Mouse (Mus musculus) embryonic facial prominence, embryonic 15.5 days (tissue): Measurements from ENCODE around the gene Numa1. TPM values are rescaled to one million over a fixed set of nuclear protein-coding genes. Genes with fewer than 3 reads are reported as not detected.
"Not testable (repeated sequence)": the region's sequence is repeated elsewhere in the genome, so short reads cannot be mapped to it uniquely, and the experiment has no call there.

Source experiments
- ATAC-seq: fragments of 200-750 bp; cut with Nextera tagmentation; 2 replicates; pipeline ENCODE4 v1.8.0; 2017; ENCODE audit warnings: low read depth, moderate TSS enrichment; ENCODE audit not compliant: insufficient number of reproducible peaks, low FRiP score, low TSS enrichment
- H3K27ac ChIP-seq: fragments of 300-500 bp; sonication (generic); replicated peaks from 2 replicates; pipeline ENCODE4 v1.5.1; 2015; ENCODE audit warnings: mild to moderate bottlenecking, inconsistent platforms
- H3K27me3 ChIP-seq: fragments of 300-500 bp; sonication (generic); 2 replicates; pipeline ENCODE4 v1.6.1; 2015; ENCODE audit warnings: inconsistent platforms
- H3K36me3 ChIP-seq: fragments of 300-500 bp; sonication (generic); 2 replicates; pipeline ENCODE4 v1.6.1; 2015; ENCODE audit warnings: mild to moderate bottlenecking, inconsistent platforms
- H3K4me1 ChIP-seq: fragments of 300-500 bp; sonication (generic); 2 replicates; pipeline ENCODE4 v1.6.1; 2015; ENCODE audit warnings: inconsistent platforms
- H3K4me2 ChIP-seq: fragments of 300-500 bp; sonication (generic); replicated peaks from 2 replicates; pipeline ENCODE4 v1.6.1; 2015; ENCODE audit warnings: mild to moderate bottlenecking, inconsistent platforms
- H3K4me3 ChIP-seq: fragments of 300-500 bp; sonication (generic); replicated peaks from 2 replicates; pipeline ENCODE4 v1.5.1; 2015; ENCODE audit warnings: mild to moderate bottlenecking, inconsistent platforms
- H3K9ac ChIP-seq: fragments of 300-500 bp; sonication (generic); 2 replicates; pipeline ENCODE4 v1.6.1; 2015; ENCODE audit warnings: inconsistent platforms
- H3K9me3 ChIP-seq: fragments of 300-500 bp; sonication (generic); replicated peaks from 2 replicates; pipeline ENCODE4 v1.6.1; 2016; ENCODE audit warnings: inconsistent platforms
- WGBS: fragments of 180-500 bp; shearing (Covaris S2); methylation state at CpG from one replicate; pipeline ENCODE4 v1.1.7; 2015; 5-methylcytosine and 5-hydroxymethylcytosine counted together
- polyA plus RNA-seq: library from polyadenylated mRNA; unstranded; fragments of >200 nt; fragmentation: Nextera tagmentation; extraction: Ambion mirVana; gene quantifications from 2 replicates; pipeline ENCODE4 v1.2.1, GENCODE M21; 2015

The Numa1 gene
- polyA plus RNA-seq, 1 experiment from 2014 or later, result 73.7 TPM

DNA sequence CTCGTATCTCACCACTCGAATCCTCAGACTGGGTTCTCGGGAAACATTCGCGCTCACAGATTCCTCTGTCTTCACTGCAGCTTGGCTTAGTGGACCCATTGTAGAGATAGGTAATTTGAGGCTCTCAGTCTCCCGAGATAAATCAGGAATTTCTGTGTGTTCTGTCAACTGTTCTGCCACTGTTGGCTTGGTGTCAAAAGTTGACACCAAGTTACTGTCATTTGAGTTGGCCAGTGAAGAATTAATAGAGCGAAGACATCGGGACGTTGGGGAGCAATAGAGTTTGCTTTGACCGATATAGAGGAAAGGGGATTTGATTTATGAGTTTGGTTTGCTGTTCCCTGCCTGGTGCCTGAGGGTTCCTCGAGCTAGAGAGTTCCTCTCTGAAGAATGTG is 27.6 kb upstream of the Numa1 start, which contains the start of gene Tomt:
Gene Tomt, minus strand, starts transcription at position 73 of the 395 bp plus-strand sequence.
- Histone ChIP-seq H3K27ac (peak within 1 kb of the TSS; percentile 95), H3K9ac (peak within 1 kb of the TSS; percentile 88), H3K4me3 (peak within 1 kb of the TSS; percentile 79), H3K4me2 (peak within 1 kb of the TSS; percentile 75), H3K9me3 (no peaks in the 10 kb centered on the region), H3K36me3 (peaks cover 18% of the 10 kb centered on the region), H3K27me3 (no peaks in the 10 kb centered on the region), H3K4me1 (peaks cover 31% of the 10 kb centered on the region)
- WGBS, result 17% methylated on average over 11 of the region's 11 CpGs
- ATAC-seq, result no peak

DNA sequence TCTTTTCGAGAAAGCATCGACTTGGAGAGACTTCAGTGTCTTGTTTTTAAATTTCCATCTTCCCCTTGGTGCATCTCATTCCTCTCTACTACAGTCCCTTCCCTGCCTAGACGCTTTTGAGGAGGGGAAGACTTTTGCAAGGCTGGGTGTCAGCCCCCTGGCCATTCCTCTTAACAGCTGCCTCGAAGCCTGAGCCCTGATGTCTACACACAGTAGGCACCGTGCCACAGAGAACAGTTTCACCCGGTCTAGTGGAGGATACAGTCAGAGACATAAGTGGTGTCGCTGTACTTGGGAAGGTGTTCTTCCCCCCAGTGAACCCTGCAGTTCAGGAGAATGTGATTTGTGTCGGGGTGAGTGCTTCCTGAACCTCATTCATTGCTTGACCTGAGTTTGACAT is 27.2 kb upstream of the Numa1 start:
- peak overlapping the region; percentile 95; the same call in 1 of the 2 replicates for H3K27ac ChIP-seq
- WGBS, result 64% methylated on average over 8 of the region's 8 CpGs
- ATAC-seq, result no peak

DNA sequence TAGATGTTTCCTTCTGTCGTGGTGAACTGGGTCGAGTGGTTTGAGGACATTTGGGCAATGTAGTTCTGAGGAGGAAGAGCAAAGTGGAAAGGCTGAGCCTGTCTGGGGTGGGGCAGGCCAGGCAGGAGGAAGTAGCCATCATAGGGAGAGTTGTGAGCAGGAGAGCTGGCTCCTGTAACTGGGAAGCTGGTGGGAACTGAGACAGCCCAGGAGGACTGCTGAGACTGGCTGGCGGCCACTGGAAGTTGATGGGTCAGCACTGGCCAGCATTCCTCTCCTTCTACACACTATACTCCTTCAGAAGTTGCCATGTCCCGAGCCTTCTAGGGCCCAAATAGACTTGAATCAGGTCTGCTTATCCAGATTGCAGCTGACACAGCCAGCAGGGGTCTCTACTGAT is 25.5 kb upstream of the Numa1 start:
- ATAC-seq, result no peak
- WGBS, result 71% methylated on average over 4 of the region's 4 CpGs
- H3K4me2 ChIP-seq, result no peak overlapping the region
- H3K4me3 ChIP-seq, result no peak overlapping the region
- H3K9me3 ChIP-seq, result no peaks in the 10 kb centered on the region
- peak overlapping the region; percentile 17; the same call in 1 of the 2 replicates for H3K27ac ChIP-seq
- no peak overlapping the region for H3K9ac ChIP-seq
- H3K4me1 ChIP-seq, result peaks cover 31% of the 10 kb centered on the region
- H3K36me3 ChIP-seq, result peaks cover 39% of the 10 kb centered on the region
- no peaks in the 10 kb centered on the region for H3K27me3 ChIP-seq

More for the DNA sequence above, 27.2 kb upstream of the Numa1 start:
- H3K9me3 ChIP-seq, result no peaks in the 10 kb centered on the region
- H3K27me3 ChIP-seq, result no peaks in the 10 kb centered on the region
- peaks cover 22% of the 10 kb centered on the region for H3K36me3 ChIP-seq
- H3K9ac ChIP-seq, result peak overlapping the region; percentile 88
- H3K4me3 ChIP-seq, result peak overlapping the region; percentile 79
- peaks cover 31% of the 10 kb centered on the region for H3K4me1 ChIP-seq
- peak overlapping the region; percentile 75 for H3K4me2 ChIP-seq

DNA sequence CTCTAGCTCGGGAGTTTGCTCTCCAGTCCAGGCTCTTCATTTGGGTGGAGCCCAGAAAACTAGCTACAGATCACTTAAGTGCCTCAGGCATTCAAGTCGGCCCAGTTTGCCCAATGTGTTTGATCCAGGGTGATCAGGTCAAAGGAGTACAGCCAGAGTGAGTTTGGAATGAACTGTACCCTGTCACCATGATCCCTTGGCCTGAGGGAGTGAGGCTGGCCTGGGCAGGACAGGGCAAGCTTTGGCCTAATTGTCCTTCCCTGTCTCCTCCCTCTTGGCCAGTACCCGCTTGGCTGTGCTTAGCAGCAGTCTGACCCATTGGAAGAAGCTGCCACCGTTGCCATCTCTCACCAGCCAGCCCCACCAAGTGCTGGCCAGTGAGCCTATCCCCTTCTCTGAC is 23.8 kb upstream of the Numa1 start:
- no peaks in the 10 kb centered on the region for H3K27me3 ChIP-seq
- H3K4me2 ChIP-seq, result no peak overlapping the region
- H3K36me3 ChIP-seq, result peaks cover 55% of the 10 kb centered on the region
- H3K9ac ChIP-seq, result no peak overlapping the region
- no peak for ATAC-seq
- H3K9me3 ChIP-seq, result no peaks in the 10 kb centered on the region
- WGBS, result 69% methylated on average over 4 of the region's 4 CpGs
- peaks cover 26% of the 10 kb centered on the region for H3K4me1 ChIP-seq
- H3K4me3 ChIP-seq, result no peak overlapping the region
- H3K27ac ChIP-seq, result no peak overlapping the region

DNA sequence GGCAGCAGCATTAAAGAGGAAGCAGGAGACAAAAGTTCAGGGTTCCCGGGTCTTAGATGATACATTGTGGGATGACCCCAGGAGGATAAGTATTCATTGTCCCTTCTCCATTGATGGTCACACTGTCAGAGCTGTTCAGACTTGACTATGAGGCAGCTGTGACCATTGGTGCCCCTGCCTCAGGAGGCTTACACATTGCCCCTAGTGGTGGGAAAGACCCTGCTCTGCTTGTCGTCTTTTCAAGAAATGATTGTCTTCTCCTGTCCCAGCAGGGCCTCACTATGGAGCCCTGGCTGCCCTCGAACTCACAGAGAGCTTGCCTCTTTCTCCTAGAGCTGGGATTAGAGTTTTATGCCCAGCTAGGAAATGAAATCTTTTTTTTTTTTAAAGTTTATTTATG is 21.9 kb upstream of the Numa1 start:
- H3K27me3 ChIP-seq, result no peaks in the 10 kb centered on the region
- no peak overlapping the region for H3K27ac ChIP-seq
- H3K4me3 ChIP-seq, result no peak overlapping the region
- no peak overlapping the region for H3K4me2 ChIP-seq
- peaks cover 55% of the 10 kb centered on the region for H3K36me3 ChIP-seq
- no peak for ATAC-seq
- H3K9me3 ChIP-seq, result no peaks in the 10 kb centered on the region
- 64% methylated on average over 3 of the region's 3 CpGs for WGBS
- H3K9ac ChIP-seq, result no peak overlapping the region
- H3K4me1 ChIP-seq, result peaks cover 17% of the 10 kb centered on the region

DNA sequence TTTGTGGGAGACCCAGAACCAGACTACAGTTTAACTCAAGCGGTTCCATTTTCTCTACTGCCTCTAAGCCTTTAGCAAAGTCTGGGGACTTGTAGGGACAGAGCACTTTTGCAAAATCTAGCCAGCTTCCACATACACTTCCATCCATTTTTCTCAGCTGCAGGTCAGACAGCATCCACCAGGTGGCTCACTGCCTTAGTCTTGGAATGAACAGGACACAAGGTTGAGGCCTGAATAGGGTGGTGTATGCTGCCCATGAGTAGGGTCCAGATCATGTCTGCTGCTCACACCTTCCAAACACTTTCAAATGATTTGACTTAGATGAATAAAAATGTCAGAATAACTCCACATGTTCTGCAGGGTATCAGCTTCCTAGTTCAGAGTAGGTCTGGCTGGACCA is 15.8 kb upstream of the Numa1 start:
- no peaks in the 10 kb centered on the region for H3K9me3 ChIP-seq
- H3K27ac ChIP-seq, result no peak overlapping the region
- ATAC-seq, result peak; percentile 63; the same call in 1 of the 2 replicates
- H3K9ac ChIP-seq, result no peak overlapping the region
- H3K4me2 ChIP-seq, result no peak overlapping the region
- H3K36me3 ChIP-seq, result peaks cover 19% of the 10 kb centered on the region
- WGBS, result 13% methylated on average over 1 of the region's 1 CpGs
- H3K4me1 ChIP-seq, result no peaks in the 10 kb centered on the region
- no peaks in the 10 kb centered on the region for H3K27me3 ChIP-seq
- H3K4me3 ChIP-seq, result no peak overlapping the region

DNA sequence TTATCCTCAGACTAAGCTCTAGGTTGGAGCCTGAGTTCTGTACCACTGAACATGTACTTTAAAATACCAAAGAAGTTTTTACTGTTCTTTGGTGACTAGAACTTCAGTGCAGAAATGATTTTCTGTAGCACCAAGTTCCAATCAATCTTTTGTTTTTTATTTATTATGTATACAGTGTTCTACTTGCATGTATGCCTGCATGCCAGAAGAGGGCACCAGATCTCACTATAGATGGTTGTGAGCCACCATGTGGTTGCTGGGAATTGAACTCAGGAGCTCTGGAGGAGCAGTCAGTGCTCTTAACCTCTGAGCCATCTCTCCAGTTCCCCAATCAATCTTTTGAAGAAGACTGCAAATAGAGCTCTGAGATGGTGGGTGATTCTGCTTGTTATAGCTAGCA is 8.0 kb upstream of the Numa1 start:
- H3K27me3 ChIP-seq, H3K4me3 ChIP-seq, H3K9me3 ChIP-seq, H3K9ac ChIP-seq, ATAC-seq, H3K4me1 ChIP-seq, H3K36me3 ChIP-seq, H3K27ac ChIP-seq, H3K4me2 ChIP-seq: not testable (repeated sequence)

DNA sequence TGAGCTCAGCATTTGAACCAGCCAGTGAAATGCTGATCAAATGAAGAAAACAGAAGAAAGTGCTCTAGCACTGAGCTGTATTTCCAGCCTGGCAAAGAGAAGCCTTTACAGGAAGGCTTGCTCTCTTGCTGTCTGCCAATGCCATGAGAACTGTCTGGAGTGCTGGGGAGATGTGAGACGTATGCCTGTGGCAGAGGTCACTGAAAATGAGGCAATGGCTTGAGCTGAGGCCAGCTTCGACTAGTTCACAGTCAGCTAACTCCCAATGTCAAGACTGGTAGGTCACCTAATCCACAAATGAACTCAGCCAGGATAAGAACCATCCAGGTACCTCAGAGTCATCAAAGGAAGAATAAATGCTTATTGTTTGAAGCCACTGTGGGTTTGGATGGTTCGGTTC is 5.8 kb upstream of the Numa1 start:
- Histone ChIP-seq H3K9ac (no peak overlapping the region), H3K4me1 (0 out of 2 replicates have a peak, but pooled peaks cover 5% of the 10 kb centered on the region), H3K4me3 (no peak overlapping the region), H3K27ac (no peak overlapping the region), H3K27me3 (no peaks in the 10 kb centered on the region), H3K4me2 (no peak overlapping the region), H3K9me3 (no peaks in the 10 kb centered on the region), H3K36me3 (no peaks in the 10 kb centered on the region)
- 68% methylated on average over 3 of the region's 3 CpGs for WGBS
- ATAC-seq, result no peak

DNA sequence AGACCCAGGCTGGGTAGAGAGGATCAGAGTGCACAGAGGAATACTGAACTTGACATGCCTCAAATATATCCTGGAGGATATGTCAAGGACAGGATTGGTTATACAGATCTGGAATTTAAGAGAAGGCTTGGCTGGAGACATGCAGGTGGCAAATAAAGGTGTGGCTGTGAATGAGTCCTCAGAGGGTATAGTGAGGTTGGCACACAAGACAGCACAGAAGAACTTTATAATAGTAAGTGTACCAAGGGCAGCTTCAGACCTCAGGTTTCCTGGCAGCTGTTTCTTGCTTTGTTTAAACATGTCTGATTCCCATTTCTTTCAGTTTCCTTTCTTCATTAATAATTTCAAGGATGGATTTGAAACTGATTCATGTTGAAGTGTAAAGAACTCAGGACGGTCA is 1.4 kb upstream of the Numa1 start:
- Histone ChIP-seq H3K27ac (no peak overlapping the region), H3K4me3 (peak overlapping the region; percentile 91), H3K27me3 (no peaks in the 10 kb centered on the region), H3K9ac (no peak overlapping the region), H3K4me2 (peak overlapping the region; percentile 64; the same call in 1 of the 2 replicates), H3K36me3 (no peaks in the 10 kb centered on the region), H3K4me1 (peaks cover 20% of the 10 kb centered on the region; the same call in 1 of the 2 replicates), H3K9me3 (no peaks in the 10 kb centered on the region)
- ATAC-seq, result no peak
- WGBS, result 65% methylated on average over 1 of the region's 1 CpGs

DNA sequence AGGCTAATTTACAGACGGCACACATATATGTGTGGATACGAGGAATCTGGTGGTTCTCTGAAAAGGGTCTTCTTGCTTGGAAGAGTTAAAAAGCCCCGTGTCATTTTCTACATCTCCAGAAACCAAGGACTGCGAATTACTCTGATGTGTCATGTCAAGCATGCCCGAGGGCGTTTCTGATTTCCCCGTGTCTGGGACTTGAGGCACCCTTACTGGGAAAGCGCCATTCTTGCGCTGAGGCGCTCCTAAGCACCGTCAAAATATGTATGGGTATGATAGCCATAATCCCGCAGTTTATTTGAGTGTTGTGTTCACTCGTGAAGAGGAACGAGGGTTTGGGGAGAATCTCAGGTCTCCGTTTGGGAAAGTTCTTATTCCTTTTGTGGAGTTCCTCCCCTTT is 611 bp upstream of the Numa1 start:
- H3K36me3 ChIP-seq, result no peaks in the 10 kb centered on the region
- peak; percentile 4; the same call in 1 of the 2 replicates for ATAC-seq
- 3% methylated on average over 15 of the region's 15 CpGs for WGBS

DNA sequence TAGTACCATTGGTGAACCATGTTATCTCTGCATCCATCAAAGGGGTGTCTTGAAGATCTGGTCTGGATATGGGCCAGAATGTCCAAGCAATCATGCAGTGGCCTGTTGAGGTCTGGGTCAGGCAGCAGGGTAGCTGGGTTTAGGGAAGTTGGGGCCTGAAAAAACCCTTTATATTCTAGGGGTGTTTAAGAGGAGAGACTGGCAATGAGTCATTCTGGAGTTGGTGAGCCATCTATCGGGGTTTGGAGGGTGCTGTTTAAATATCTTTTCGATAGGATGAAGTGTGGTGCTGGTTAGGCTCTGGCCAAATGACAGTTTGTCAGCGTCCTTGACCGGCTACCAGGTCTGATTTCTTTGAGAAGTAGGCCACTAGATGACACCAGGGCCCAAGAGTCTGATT is 2.0 kb downstream of the Numa1 start:
- WGBS, result 91% methylated on average over 4 of the region's 4 CpGs
- no peak overlapping the region for H3K9ac ChIP-seq

More for the DNA sequence above, 611 bp upstream of the Numa1 start:
- Histone ChIP-seq H3K9me3 (no peaks in the 10 kb centered on the region), H3K4me1 (peaks cover 20% of the 10 kb centered on the region; the same call in 1 of the 2 replicates), H3K4me3 (peak overlapping the region; percentile 91), H3K27me3 (no peaks in the 10 kb centered on the region), H3K4me2 (peak overlapping the region; percentile 64), H3K27ac (peak overlapping the region; percentile 88), H3K9ac (peak overlapping the region; percentile 82)

DNA sequence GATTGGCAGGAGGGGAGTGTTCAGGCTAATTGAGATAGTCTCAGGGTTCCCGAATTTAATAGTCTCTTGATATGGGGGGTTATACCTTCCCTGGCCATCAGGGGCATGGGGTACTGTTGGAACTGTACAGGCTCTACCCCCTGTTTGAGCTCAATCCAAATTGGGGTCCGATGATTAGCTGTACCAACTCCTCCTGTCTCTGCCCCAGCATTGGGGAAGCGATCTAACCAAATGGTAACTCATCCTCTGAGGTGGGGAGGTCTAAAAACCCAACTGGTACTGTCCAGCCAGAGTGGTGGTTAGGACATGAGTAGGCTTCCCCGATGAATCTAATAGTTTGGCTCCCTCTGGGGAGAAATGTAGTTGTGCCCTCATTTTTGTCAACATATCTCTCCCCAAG is 3.1 kb downstream of the Numa1 start:
- no peak overlapping the region for H3K4me3 ChIP-seq
- no peak overlapping the region for H3K4me2 ChIP-seq
- no peaks in the 10 kb centered on the region for H3K9me3 ChIP-seq
- ATAC-seq, result no peak
- H3K27me3 ChIP-seq, result no peaks in the 10 kb centered on the region
- no peak overlapping the region for H3K27ac ChIP-seq
- no peaks in the 10 kb centered on the region for H3K36me3 ChIP-seq
- WGBS, result 95% methylated on average over 4 of the region's 4 CpGs
- H3K9ac ChIP-seq, result no peak overlapping the region
- H3K4me1 ChIP-seq, result peaks cover 20% of the 10 kb centered on the region; the same call in 1 of the 2 replicates

More for the DNA sequence above, 2.0 kb downstream of the Numa1 start:
- no peak for ATAC-seq
- no peaks in the 10 kb centered on the region for H3K27me3 ChIP-seq
- H3K4me2 ChIP-seq, result no peak overlapping the region
- H3K4me3 ChIP-seq, result no peak overlapping the region
- no peaks in the 10 kb centered on the region for H3K9me3 ChIP-seq
- peaks cover 20% of the 10 kb centered on the region; the same call in 1 of the 2 replicates for H3K4me1 ChIP-seq
- H3K27ac ChIP-seq, result no peak overlapping the region
- no peaks in the 10 kb centered on the region for H3K36me3 ChIP-seq
